Mouse (Mus musculus): ENCODE measurements at regions not wholly inside any gene's neighbourhood (a gene's known extent, or its start where the extent isn't known, plus 50 kb on each side); places are given as distances from the start of the nearest gene placed in this dataset.

DNA sequence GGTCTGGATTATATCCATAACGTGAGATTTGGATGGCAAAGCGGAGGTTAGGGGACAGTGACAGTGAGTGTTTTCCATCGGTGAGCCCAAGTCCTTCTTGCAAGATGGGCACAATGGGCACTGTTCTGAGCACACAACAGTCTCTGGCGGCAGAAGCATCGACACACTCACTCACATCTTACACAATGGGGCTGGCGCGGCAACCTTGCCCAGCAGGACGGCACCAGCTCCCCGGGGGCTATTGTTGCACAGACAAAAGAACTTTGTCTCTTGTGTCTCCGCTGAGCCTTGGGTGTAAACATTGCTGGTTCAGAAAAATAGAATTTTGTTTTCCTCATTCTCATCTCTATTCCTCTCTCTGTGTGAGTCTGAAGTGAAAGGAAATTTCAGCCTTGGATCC is 53.6 kb upstream of the Cldn18 start:
- no peak for DNase-seq (ENCODE audit: low spot score)
- Histone ChIP-seq H3K4me2 (ENCODE audit: low read length) (no peak overlapping the region), H3K27me3 (replicated peaks; ENCODE audit: control insufficient read depth, insufficient read depth, low read length) (no peaks in the 10 kb centered on the region), H3K4me3 (ENCODE audit: low read depth, low read length) (no peak overlapping the region), H3K36me3 (ENCODE audit: control insufficient read depth, insufficient read depth, low read length) (no peaks in the 10 kb centered on the region), H3K4me1 (replicated peaks; ENCODE audit: control insufficient read depth, insufficient read depth, low read length) (no peaks in the 10 kb centered on the region), H3K27ac (ENCODE audit: low read depth) (no peak overlapping the region), H3K9me3 (ENCODE audit: control insufficient read depth, low read length) (no peaks in the 10 kb centered on the region), H3K9ac (ENCODE audit: low read length) (no peak overlapping the region)
- no peak for ATAC-seq (replicated peaks; ENCODE audit: low FRiP score, low TSS enrichment, low read depth)
- WGBS, result 28% methylated on average over 10 of the region's 10 CpGs
